Mouse (Mus musculus): ENCODE results near the gene Lrrc4. TPM values are rescaled to one million over a fixed set of nuclear protein-coding genes. Genes with fewer than 3 reads are reported as not detected.

Lrrc4 gene
- total and polyA plus RNA-seq, 2 experiments from 2014 or later: 5.8 to 61.2 TPM

GRCm38 (mm10) chr6:28735116-28735515, 96.4 kb downstream of the Lrrc4 start:
- no peak for DNase-seq (ENCODE audit: low spot score)
- no peaks in the 10 kb centered on the region for H3K36me3 ChIP-seq (ENCODE audit: insufficient read depth, low read length)
- no peak overlapping the region for H3K4me2 ChIP-seq (ENCODE audit: low read depth, low read length, poor library complexity, severe bottlenecking)
- TF ChIP-seq CTCF (IDR thresholded peaks at IDR 0.05): no peak
- no peak overlapping the region for H3K4me3 ChIP-seq (ENCODE audit: low read depth, low read length)
- H3K27ac ChIP-seq (ENCODE audit: low read depth, low read length): no peak overlapping the region
- no peaks in the 10 kb centered on the region for H3K4me1 ChIP-seq (ENCODE audit: insufficient read depth, low read length)
- no peaks in the 10 kb centered on the region for H3K27me3 ChIP-seq (ENCODE audit: insufficient read depth, low read length)
- H3K9me3 ChIP-seq (ENCODE audit: low read length): no peaks in the 10 kb centered on the region
- 72% methylated on average over 9 of the region's 9 CpGs for WGBS
- H3K9ac ChIP-seq (replicated peaks; ENCODE audit: low read length, poor library complexity, severe bottlenecking): no peak overlapping the region
- no peak for ATAC-seq (ENCODE audit: low FRiP score)

GRCm38 (mm10) chr6:28733884-28734647, 97.5 kb downstream of the Lrrc4 start:
- no peaks in the 10 kb centered on the region for H3K36me3 ChIP-seq (ENCODE audit: insufficient read depth, low read length)
- no peaks in the 10 kb centered on the region for H3K9me3 ChIP-seq (ENCODE audit: low read length)
- DNase-seq (ENCODE audit: low spot score) (no peak), ATAC-seq (ENCODE audit: low FRiP score) (no peak)
- no peak for TF ChIP-seq CTCF (IDR thresholded peaks at IDR 0.05)
- H3K4me3 ChIP-seq (ENCODE audit: low read depth, low read length): no peak overlapping the region
- H3K27ac ChIP-seq (ENCODE audit: low read depth, low read length): no peak overlapping the region
- H3K9ac ChIP-seq (replicated peaks; ENCODE audit: low read length, poor library complexity, severe bottlenecking): no peak overlapping the region
- H3K4me2 ChIP-seq (ENCODE audit: low read depth, low read length, poor library complexity, severe bottlenecking): no peak overlapping the region
- WGBS: 80% methylated on average over 5 of the region's 5 CpGs
- no peaks in the 10 kb centered on the region for H3K4me1 ChIP-seq (ENCODE audit: insufficient read depth, low read length)
- H3K27me3 ChIP-seq (ENCODE audit: insufficient read depth, low read length): no peaks in the 10 kb centered on the region

GRCm38 (mm10) chr6:28731246-28731645, 100.3 kb downstream of the Lrrc4 start:
- WGBS: 94% methylated on average over 6 of the region's 6 CpGs
- Histone ChIP-seq H3K27me3 (ENCODE audit: insufficient read depth, low read length) (no peaks in the 10 kb centered on the region), H3K36me3 (ENCODE audit: insufficient read depth, low read length) (no peaks in the 10 kb centered on the region), H3K27ac (ENCODE audit: low read depth, low read length) (no peak overlapping the region), H3K4me1 (ENCODE audit: insufficient read depth, low read length) (no peaks in the 10 kb centered on the region), H3K4me3 (ENCODE audit: low read depth, low read length) (no peak overlapping the region), H3K4me2 (ENCODE audit: low read depth, low read length, poor library complexity, severe bottlenecking) (no peak overlapping the region), H3K9ac (replicated peaks; ENCODE audit: low read length, poor library complexity, severe bottlenecking) (no peak overlapping the region), H3K9me3 (ENCODE audit: low read length) (no peaks in the 10 kb centered on the region)
- no peak for TF ChIP-seq CTCF (IDR thresholded peaks at IDR 0.05)
- DNase-seq (ENCODE audit: low spot score) (no peak), ATAC-seq (ENCODE audit: low FRiP score) (no peak)

GRCm38 (mm10) chr6:28729649-28730048, 101.9 kb downstream of the Lrrc4 start:
- H3K9me3 ChIP-seq (ENCODE audit: low read length): no peaks in the 10 kb centered on the region
- H3K27me3 ChIP-seq (ENCODE audit: insufficient read depth, low read length): no peaks in the 10 kb centered on the region
- 10% methylated on average over 2 of the region's 2 CpGs for WGBS
- TF ChIP-seq CTCF (IDR thresholded peaks at IDR 0.05): no peak
- no peaks in the 10 kb centered on the region for H3K36me3 ChIP-seq (ENCODE audit: insufficient read depth, low read length)
- H3K4me2 ChIP-seq (ENCODE audit: low read depth, low read length, poor library complexity, severe bottlenecking): no peak overlapping the region
- no peak for DNase-seq (ENCODE audit: low spot score)
- no peak for ATAC-seq (ENCODE audit: low FRiP score)
- no peaks in the 10 kb centered on the region for H3K4me1 ChIP-seq (ENCODE audit: insufficient read depth, low read length)
- H3K9ac ChIP-seq (replicated peaks; ENCODE audit: low read length, poor library complexity, severe bottlenecking): no peak overlapping the region
- H3K4me3 ChIP-seq (ENCODE audit: low read depth, low read length): no peak overlapping the region
- H3K27ac ChIP-seq (ENCODE audit: low read depth, low read length): 0 out of 2 replicates have a peak overlapping the region, but pooled peaks have one; percentile 18

- Histone ChIP-seq H3K36me3 (ENCODE audit: insufficient read depth, low read length) (no peaks in the 10 kb centered on the region), H3K4me1 (ENCODE audit: insufficient read depth, low read length) (no peaks in the 10 kb centered on the region), H3K27ac (ENCODE audit: low read depth, low read length) (0 out of 2 replicates have a peak overlapping the region, but pooled peaks have one; percentile 18), H3K9ac (replicated peaks; ENCODE audit: low read length, poor library complexity, severe bottlenecking) (no peak overlapping the region), H3K4me2 (ENCODE audit: low read depth, low read length, poor library complexity, severe bottlenecking) (no peak overlapping the region), H3K9me3 (ENCODE audit: low read length) (no peaks in the 10 kb centered on the region), H3K27me3 (ENCODE audit: insufficient read depth, low read length) (no peaks in the 10 kb centered on the region), H3K4me3 (ENCODE audit: low read depth, low read length) (no peak overlapping the region)
- no peak for TF ChIP-seq CTCF (IDR thresholded peaks at IDR 0.05)
- WGBS: 30% methylated on average over 3 of the region's 3 CpGs
- no peak for DNase-seq (ENCODE audit: low spot score)
- no peak for ATAC-seq (ENCODE audit: low FRiP score)
These were observed 102.3 kb downstream of the Lrrc4 start for GRCm38 (mm10) chr6:28729236-28729635.

GRCm38 (mm10) chr6:28724776-28725175, 106.8 kb downstream of the Lrrc4 start:
- TF ChIP-seq CTCF (IDR thresholded peaks at IDR 0.05): no peak
- Histone ChIP-seq H3K4me2 (ENCODE audit: low read depth, low read length, poor library complexity, severe bottlenecking) (no peak overlapping the region), H3K9me3 (ENCODE audit: low read length) (no peaks in the 10 kb centered on the region), H3K4me3 (ENCODE audit: low read depth, low read length) (no peak overlapping the region), H3K4me1 (ENCODE audit: insufficient read depth, low read length) (no peaks in the 10 kb centered on the region), H3K27me3 (ENCODE audit: insufficient read depth, low read length) (no peaks in the 10 kb centered on the region), H3K9ac (replicated peaks; ENCODE audit: low read length, poor library complexity, severe bottlenecking) (no peak overlapping the region), H3K27ac (ENCODE audit: low read depth, low read length) (0 out of 2 replicates have a peak overlapping the region, but pooled peaks have one; percentile 26), H3K36me3 (ENCODE audit: insufficient read depth, low read length) (no peaks in the 10 kb centered on the region)
- 70% methylated on average over 5 of the region's 5 CpGs for WGBS
- ATAC-seq (ENCODE audit: low FRiP score) (no peak), DNase-seq (ENCODE audit: low spot score) (no peak)

Measured in midbrain, postnatal 0 days (tissue).